Mouse (Mus musculus): ENCODE measurements around the gene a. TPM values are rescaled to one million over a fixed set of nuclear protein-coding genes. Genes with fewer than 3 reads are reported as not detected.

The a gene
- total and polyA plus RNA-seq, 3 experiments: 7.8 to 23.8 (median 10.9) TPM

GRCm38 (mm10) chr2:154925411-154926031 is 134.3 kb downstream of the a start:
- no peaks in the 10 kb centered on the region for H3K36me3 ChIP-seq (replicated peaks in 1 of 2; ENCODE audit: control insufficient read depth in 1 of 2, insufficient read depth in 1 of 2, low read length in 1 of 2)
- H3K9ac ChIP-seq (ENCODE audit: insufficient read depth, low read depth): no peak overlapping the region
- H3K79me2 ChIP-seq (replicated peaks; ENCODE audit: control insufficient read depth, extremely low read depth, insufficient read depth, poor library complexity, severe bottlenecking): no peaks in the 10 kb centered on the region
- no peak overlapping the region for H3K27ac ChIP-seq (ENCODE audit: insufficient read depth, low read depth)
- peaks cover 2% of the 10 kb centered on the region for H3K27me3 ChIP-seq (replicated peaks)
- no peaks in the 10 kb centered on the region for H3K9me3 ChIP-seq (replicated peaks; ENCODE audit: low read length)
- in situ Hi-C loops (cut with MboI; ENCODE audit: low pct_ligation_motif_present, low pct_unique_long_range_greater_than_20kb, low sequenced_read_pairs): no loop called here
- no peak for DNase-seq (ENCODE audit: extremely low read depth)
- H3K4me3 ChIP-seq (replicated peaks in 1 of 3; ENCODE audit: low read depth in 2 of 3, low read length in 2 of 3, poor library complexity in 1 of 3): no peak overlapping the region
- H3K4me2 ChIP-seq (ENCODE audit: insufficient read depth, low read depth, poor library complexity, severe bottlenecking): no peak overlapping the region
- H3K4me1 ChIP-seq (ENCODE audit: control insufficient read depth in 1 of 2, insufficient read depth in 2 of 2): peaks cover 0 to 2% of the 10 kb centered on the region in 2 experiments; a peak in 2 of 4 replicates
- dilution Hi-C loops (cut with MboI; ENCODE audit: extremely low pct_ligation_motif_present, extremely low pct_unique_long_range_greater_than_20kb, low sequenced_read_pairs): no loop called here
- TF ChIP-seq USF1 (IDR thresholded peaks at IDR 0.05; ENCODE audit: low read depth, low read length) (no peak), HCFC1 (IDR thresholded peaks at IDR 0.05; ENCODE audit: low read depth, low read length) (no peak), CTCF (conservative IDR thresholded peaks at IDR 0.05 in 1 of 2, IDR thresholded peaks at IDR 0.05 in 1 of 2; ENCODE audit: low read depth in 2 of 2, low read length in 2 of 2) (no peak), ELF1 (IDR thresholded peaks at IDR 0.05; ENCODE audit: low read depth, low read length) (no peak), KAT2A (IDR thresholded peaks at IDR 0.05; ENCODE audit: insufficient replicate concordance, low read length) (no peak), ZNF384 (IDR thresholded peaks at IDR 0.05; ENCODE audit: low read depth, low read length) (no peak), ZMIZ1 (IDR thresholded peaks at IDR 0.05; ENCODE audit: low read depth, low read length) (no peak), GABPA (IDR thresholded peaks at IDR 0.05; ENCODE audit: insufficient replicate concordance, low read depth, low read length) (no peak), RCOR1 (conservative IDR thresholded peaks at IDR 0.05; ENCODE audit: low read depth, low read length) (no peak), JUND (conservative IDR thresholded peaks at IDR 0.05; ENCODE audit: low read depth, low read length) (no peak), MEF2A (IDR thresholded peaks at IDR 0.05; ENCODE audit: borderline replicate concordance, low read depth, low read length) (no peak), PAX5 (IDR thresholded peaks at IDR 0.05; ENCODE audit: low read length) (no peak), NELFE (IDR thresholded peaks at IDR 0.05; ENCODE audit: low read depth, low read length) (no peak), ZKSCAN1 (IDR thresholded peaks at IDR 0.05; ENCODE audit: borderline replicate concordance, low read depth, low read length) (no peak), E2F4 (IDR thresholded peaks at IDR 0.05; ENCODE audit: insufficient replicate concordance, low read depth, low read length) (no peak), MXI1 (IDR thresholded peaks at IDR 0.05; ENCODE audit: low read depth, low read length) (no peak), TBP (conservative IDR thresholded peaks at IDR 0.05; ENCODE audit: low read depth, low read length) (no peak), POLR2A (IDR thresholded peaks at IDR 0.05; ENCODE audit: low read depth, low read length) (no peak)

- DNase-seq (ENCODE audit: extremely low read depth): no peak
- Histone ChIP-seq H3K27me3 (replicated peaks) (peaks cover 2% of the 10 kb centered on the region), H3K36me3 (replicated peaks in 1 of 2; ENCODE audit: control insufficient read depth in 1 of 2, insufficient read depth in 1 of 2, low read length in 1 of 2) (no peaks in the 10 kb centered on the region), H3K9ac (ENCODE audit: insufficient read depth, low read depth) (no peak overlapping the region), H3K4me1 (ENCODE audit: control insufficient read depth in 1 of 2, insufficient read depth in 2 of 2) (peaks cover 0 to 2% of the 10 kb centered on the region in 2 experiments; a peak in 1 of 4 replicates), H3K4me2 (ENCODE audit: insufficient read depth, low read depth, poor library complexity, severe bottlenecking) (no peak overlapping the region), H3K9me3 (replicated peaks; ENCODE audit: low read length) (no peaks in the 10 kb centered on the region), H3K79me2 (replicated peaks; ENCODE audit: control insufficient read depth, extremely low read depth, insufficient read depth, poor library complexity, severe bottlenecking) (no peaks in the 10 kb centered on the region), H3K4me3 (replicated peaks in 1 of 3; ENCODE audit: low read depth in 2 of 3, low read length in 2 of 3, poor library complexity in 1 of 3) (no peak overlapping the region), H3K27ac (ENCODE audit: insufficient read depth, low read depth) (no peak overlapping the region)
- in situ Hi-C loops (cut with MboI; ENCODE audit: low pct_ligation_motif_present, low pct_unique_long_range_greater_than_20kb, low sequenced_read_pairs): no loop called here
- TF ChIP-seq TCF12 (IDR thresholded peaks at IDR 0.05; ENCODE audit: low read depth, low read length): no peak
- TF ChIP-seq SMC3 (IDR thresholded peaks at IDR 0.05; ENCODE audit: low read depth, low read length): no peak
- no peak for TF ChIP-seq MAZ (IDR thresholded peaks at IDR 0.05; ENCODE audit: low read depth, low read length)
- no peak for TF ChIP-seq RAD21 (IDR thresholded peaks at IDR 0.05; ENCODE audit: low read depth, low read length)
- TF ChIP-seq KAT2A (IDR thresholded peaks at IDR 0.05; ENCODE audit: insufficient replicate concordance, low read length): no peak
- no peak for TF ChIP-seq ETS1 (conservative IDR thresholded peaks at IDR 0.05; ENCODE audit: low read depth, low read length)
- no peak for TF ChIP-seq CHD1 (IDR thresholded peaks at IDR 0.05; ENCODE audit: low read depth, low read length)
- TF ChIP-seq ZNF384 (IDR thresholded peaks at IDR 0.05; ENCODE audit: low read depth, low read length): no peak
- TF ChIP-seq HCFC1 (IDR thresholded peaks at IDR 0.05; ENCODE audit: low read depth, low read length): no peak
- dilution Hi-C loops (cut with MboI; ENCODE audit: extremely low pct_ligation_motif_present, extremely low pct_unique_long_range_greater_than_20kb, low sequenced_read_pairs): no loop called here
Observed at GRCm38 (mm10) chr2:154926843-154927242, 135.6 kb downstream of the a start.

All from CH12.LX (cell line).